Mouse (Mus musculus): ENCODE results near the gene Rbms3. TPM values are rescaled to one million over a fixed set of nuclear protein-coding genes. Genes with fewer than 3 reads are reported as not detected.

Gene Rbms3
- polyA plus RNA-seq, 1 experiment from 2014 or later = 13.1 TPM

GRCm38 (mm10) chr9:116592486-116592885, 1037.2 kb downstream of the Rbms3 start:
- WGBS = 87% methylated on average over 4 of the region's 4 CpGs
- ATAC-seq = no peak
- Histone ChIP-seq H3K4me2 (replicated peaks; ENCODE audit: low read depth) (no peak overlapping the region), H3K4me1 (replicated peaks; ENCODE audit: control insufficient read depth, insufficient read depth, low read length) (no peaks in the 10 kb centered on the region), H3K27ac (ENCODE audit: low read depth, low read length) (no peak overlapping the region), H3K36me3 (ENCODE audit: control insufficient read depth, insufficient read depth) (no peaks in the 10 kb centered on the region), H3K4me3 (ENCODE audit: low read depth, low read length) (no peak overlapping the region), H3K9ac (ENCODE audit: low read depth, low read length) (no peak overlapping the region), H3K27me3 (replicated peaks; ENCODE audit: control insufficient read depth, insufficient read depth, low read length) (no peaks in the 10 kb centered on the region), H3K9me3 (ENCODE audit: control insufficient read depth) (no peaks in the 10 kb centered on the region; the same call in 1 of the 2 replicates)
- TF ChIP-seq CTCF (IDR thresholded peaks at IDR 0.05; ENCODE audit: low read depth) = no peak

GRCm38 (mm10) chr9:116591071-116591470, 1038.6 kb downstream of the Rbms3 start:
- no peak for TF ChIP-seq CTCF (IDR thresholded peaks at IDR 0.05; ENCODE audit: low read depth)
- no peak for ATAC-seq
- no peak overlapping the region for H3K9ac ChIP-seq (ENCODE audit: low read depth, low read length)
- H3K27ac ChIP-seq (ENCODE audit: low read depth, low read length) = no peak overlapping the region
- H3K4me2 ChIP-seq (replicated peaks; ENCODE audit: low read depth) = no peak overlapping the region
- H3K36me3 ChIP-seq (ENCODE audit: control insufficient read depth, insufficient read depth) = no peaks in the 10 kb centered on the region
- H3K9me3 ChIP-seq (ENCODE audit: control insufficient read depth) = no peaks in the 10 kb centered on the region; the same call in 1 of the 2 replicates
- H3K4me1 ChIP-seq (replicated peaks; ENCODE audit: control insufficient read depth, insufficient read depth, low read length) = no peaks in the 10 kb centered on the region
- 82% methylated on average over 9 of the region's 9 CpGs for WGBS
- H3K27me3 ChIP-seq (replicated peaks; ENCODE audit: control insufficient read depth, insufficient read depth, low read length) = no peaks in the 10 kb centered on the region
- H3K4me3 ChIP-seq (ENCODE audit: low read depth, low read length) = no peak overlapping the region

- H3K9me3 ChIP-seq (ENCODE audit: control insufficient read depth) = no peaks in the 10 kb centered on the region
- no peaks in the 10 kb centered on the region for H3K36me3 ChIP-seq (ENCODE audit: control insufficient read depth, insufficient read depth)
- H3K9ac ChIP-seq (ENCODE audit: low read depth, low read length) = no peak overlapping the region
- H3K4me2 ChIP-seq (replicated peaks; ENCODE audit: low read depth) = no peak overlapping the region
- H3K4me1 ChIP-seq (replicated peaks; ENCODE audit: control insufficient read depth, insufficient read depth, low read length) = no peaks in the 10 kb centered on the region
- no peak for ATAC-seq
- no peak overlapping the region for H3K27ac ChIP-seq (ENCODE audit: low read depth, low read length)
- 83% methylated on average over 2 of the region's 2 CpGs for WGBS
- no peak for TF ChIP-seq CTCF (IDR thresholded peaks at IDR 0.05; ENCODE audit: low read depth)
- H3K4me3 ChIP-seq (ENCODE audit: low read depth, low read length) = no peak overlapping the region
- no peaks in the 10 kb centered on the region for H3K27me3 ChIP-seq (replicated peaks; ENCODE audit: control insufficient read depth, insufficient read depth, low read length)
Observed at GRCm38 (mm10) chr9:116569680-116570079, 1060.0 kb downstream of the Rbms3 start.

GRCm38 (mm10) chr9:116566711-116567110, 1063.0 kb downstream of the Rbms3 start:
- 91% methylated on average over 7 of the region's 7 CpGs for WGBS
- Histone ChIP-seq H3K4me3 (ENCODE audit: low read depth, low read length) (no peak overlapping the region), H3K27ac (ENCODE audit: low read depth, low read length) (no peak overlapping the region), H3K4me2 (replicated peaks; ENCODE audit: low read depth) (no peak overlapping the region), H3K4me1 (replicated peaks; ENCODE audit: control insufficient read depth, insufficient read depth, low read length) (no peaks in the 10 kb centered on the region), H3K9me3 (ENCODE audit: control insufficient read depth) (no peaks in the 10 kb centered on the region), H3K27me3 (replicated peaks; ENCODE audit: control insufficient read depth, insufficient read depth, low read length) (no peaks in the 10 kb centered on the region), H3K36me3 (ENCODE audit: control insufficient read depth, insufficient read depth) (no peaks in the 10 kb centered on the region), H3K9ac (ENCODE audit: low read depth, low read length) (no peak overlapping the region)
- no peak for ATAC-seq
- no peak for TF ChIP-seq CTCF (IDR thresholded peaks at IDR 0.05; ENCODE audit: low read depth)

- no peak overlapping the region for H3K27ac ChIP-seq (ENCODE audit: low read depth, low read length)
- H3K36me3 ChIP-seq (ENCODE audit: control insufficient read depth, insufficient read depth) = no peaks in the 10 kb centered on the region
- TF ChIP-seq CTCF (IDR thresholded peaks at IDR 0.05; ENCODE audit: low read depth) = no peak
- no peaks in the 10 kb centered on the region for H3K27me3 ChIP-seq (replicated peaks; ENCODE audit: control insufficient read depth, insufficient read depth, low read length)
- H3K4me3 ChIP-seq (ENCODE audit: low read depth, low read length) = no peak overlapping the region
- WGBS = 93% methylated on average over 5 of the region's 5 CpGs
- no peaks in the 10 kb centered on the region for H3K4me1 ChIP-seq (replicated peaks; ENCODE audit: control insufficient read depth, insufficient read depth, low read length)
- no peak overlapping the region for H3K9ac ChIP-seq (ENCODE audit: low read depth, low read length)
- H3K9me3 ChIP-seq (ENCODE audit: control insufficient read depth) = no peaks in the 10 kb centered on the region
- ATAC-seq = no peak
- H3K4me2 ChIP-seq (replicated peaks; ENCODE audit: low read depth) = no peak overlapping the region
Observed at GRCm38 (mm10) chr9:116557781-116558180, 1071.9 kb downstream of the Rbms3 start.

- 57% methylated on average over 8 of the region's 8 CpGs for WGBS
- no peaks in the 10 kb centered on the region for H3K9me3 ChIP-seq (ENCODE audit: control insufficient read depth)
- H3K9ac ChIP-seq (ENCODE audit: low read depth, low read length) = no peak overlapping the region
- H3K36me3 ChIP-seq (ENCODE audit: control insufficient read depth, insufficient read depth) = no peaks in the 10 kb centered on the region
- H3K27ac ChIP-seq (ENCODE audit: low read depth, low read length) = no peak overlapping the region
- no peak overlapping the region for H3K4me3 ChIP-seq (ENCODE audit: low read depth, low read length)
- TF ChIP-seq CTCF (IDR thresholded peaks at IDR 0.05; ENCODE audit: low read depth) = no peak
- no peak for ATAC-seq
- no peaks in the 10 kb centered on the region for H3K4me1 ChIP-seq (replicated peaks; ENCODE audit: control insufficient read depth, insufficient read depth, low read length)
- no peak overlapping the region for H3K4me2 ChIP-seq (replicated peaks; ENCODE audit: low read depth)
- no peaks in the 10 kb centered on the region for H3K27me3 ChIP-seq (replicated peaks; ENCODE audit: control insufficient read depth, insufficient read depth, low read length)
Observed at GRCm38 (mm10) chr9:116556641-116557040, 1073.1 kb downstream of the Rbms3 start.

- Histone ChIP-seq H3K27ac (ENCODE audit: low read depth, low read length) (no peak overlapping the region), H3K4me2 (replicated peaks; ENCODE audit: low read depth) (no peak overlapping the region), H3K9ac (ENCODE audit: low read depth, low read length) (no peak overlapping the region), H3K4me1 (replicated peaks; ENCODE audit: control insufficient read depth, insufficient read depth, low read length) (no peaks in the 10 kb centered on the region), H3K4me3 (ENCODE audit: low read depth, low read length) (no peak overlapping the region), H3K36me3 (ENCODE audit: control insufficient read depth, insufficient read depth) (no peaks in the 10 kb centered on the region), H3K27me3 (replicated peaks; ENCODE audit: control insufficient read depth, insufficient read depth, low read length) (no peaks in the 10 kb centered on the region), H3K9me3 (ENCODE audit: control insufficient read depth) (no peaks in the 10 kb centered on the region)
- 78% methylated on average over 3 of the region's 3 CpGs for WGBS
- ATAC-seq = no peak
- peak; percentile 74 for TF ChIP-seq CTCF (IDR thresholded peaks at IDR 0.05; ENCODE audit: low read depth)
Observed at GRCm38 (mm10) chr9:116553181-116553580, 1076.5 kb downstream of the Rbms3 start.
